Mouse (Mus musculus): ENCODE data around the gene Gm3045. TPM values are rescaled to one million over a fixed set of nuclear protein-coding genes. Genes with fewer than 3 reads are reported as not detected.

Gene Gm3045
- total RNA-seq (2014; rRNA removed) (not detected in 2 replicates), polyA plus RNA-seq (2015; fragmentation: Nextera tagmentation; extraction: Ambion mirVana) (not detected in 2 replicates)

DNA sequence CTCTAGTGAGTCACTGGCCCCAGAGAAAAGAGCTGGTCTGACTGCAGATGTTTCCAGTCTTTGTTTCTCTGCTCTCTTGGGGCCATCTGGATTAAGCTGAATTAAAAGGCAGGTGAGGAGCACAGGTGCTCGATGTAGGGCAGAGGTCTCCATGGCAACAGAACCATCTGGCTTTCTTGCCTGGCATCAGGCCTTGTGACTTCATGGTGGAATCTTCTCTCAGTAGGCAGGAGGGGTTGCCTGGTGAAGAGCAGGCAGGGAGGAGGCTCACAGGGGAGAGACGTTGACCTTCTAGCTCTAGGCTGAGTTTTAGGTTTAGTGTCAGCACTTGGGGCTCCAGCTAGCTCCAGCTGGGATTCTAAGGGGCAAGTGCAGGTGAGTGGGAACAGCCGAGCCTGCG, at the start of gene Gm3045:
Gm3045 (plus strand) TSS at position 230 of the 400 bp plus-strand sequence.
- Histone ChIP-seq H3K4me1 (ENCODE audit: insufficient read depth, low read length) (peaks cover 8% of the 10 kb centered on the region; the same call in 1 of the 2 replicates), H3K4me2 (ENCODE audit: low read depth, low read length) (no peak within 1 kb of the TSS), H3K27ac (no peak within 1 kb of the TSS), H3K9ac (replicated peaks; ENCODE audit: low read length) (no peak within 1 kb of the TSS), H3K36me3 (ENCODE audit: insufficient read depth, low read length) (no peaks in the 10 kb centered on the region), H3K9me3 (ENCODE audit: low read length) (no peaks in the 10 kb centered on the region), H3K4me3 (ENCODE audit: low read length) (no peak within 1 kb of the TSS), H3K27me3 (ENCODE audit: insufficient read depth, low read length) (no peaks in the 10 kb centered on the region)
- DNase-seq (ENCODE audit: low spot score) (peak; percentile 54), ATAC-seq (no peak)
- 66% methylated on average over 4 of the region's 4 CpGs for WGBS
- TF ChIP-seq CTCF (IDR thresholded peaks at IDR 0.05; ENCODE audit: low read depth): no peak

- no peak overlapping the region for H3K27ac ChIP-seq
- H3K4me1 ChIP-seq (ENCODE audit: insufficient read depth, low read length): no peaks in the 10 kb centered on the region
- no peaks in the 10 kb centered on the region for H3K27me3 ChIP-seq (ENCODE audit: insufficient read depth, low read length)
- no peak overlapping the region for H3K9ac ChIP-seq (replicated peaks; ENCODE audit: low read length)
- no peaks in the 10 kb centered on the region for H3K36me3 ChIP-seq (ENCODE audit: insufficient read depth, low read length)
- no peak overlapping the region for H3K4me3 ChIP-seq (ENCODE audit: low read length)
- TF ChIP-seq CTCF (IDR thresholded peaks at IDR 0.05; ENCODE audit: low read depth): no peak
- DNase-seq (ENCODE audit: low spot score) (no peak), ATAC-seq (no peak)
- H3K9me3 ChIP-seq (ENCODE audit: low read length): no peaks in the 10 kb centered on the region
- H3K4me2 ChIP-seq (ENCODE audit: low read depth, low read length): no peak overlapping the region
- WGBS: 68% methylated on average over 14 of the region's 14 CpGs
Measured at GRCm38 (mm10) chr13:56380855-56381685, 45.3 kb upstream of the Gm3045 start.

GRCm38 (mm10) chr13:56383406-56383805, 43.0 kb upstream of the Gm3045 start:
- H3K4me1 ChIP-seq (ENCODE audit: insufficient read depth, low read length): no peaks in the 10 kb centered on the region
- 69% methylated on average over 3 of the region's 3 CpGs for WGBS
- H3K4me3 ChIP-seq (ENCODE audit: low read length): no peak overlapping the region
- no peaks in the 10 kb centered on the region for H3K27me3 ChIP-seq (ENCODE audit: insufficient read depth, low read length)
- ATAC-seq: no peak
- H3K27ac ChIP-seq: no peak overlapping the region
- no peaks in the 10 kb centered on the region for H3K36me3 ChIP-seq (ENCODE audit: insufficient read depth, low read length)
- no peaks in the 10 kb centered on the region for H3K9me3 ChIP-seq (ENCODE audit: low read length)
- H3K9ac ChIP-seq (replicated peaks; ENCODE audit: low read length): no peak overlapping the region
- no peak overlapping the region for H3K4me2 ChIP-seq (ENCODE audit: low read depth, low read length)
- no peak for DNase-seq (ENCODE audit: low spot score)
- no peak for TF ChIP-seq CTCF (IDR thresholded peaks at IDR 0.05; ENCODE audit: low read depth)

DNA sequence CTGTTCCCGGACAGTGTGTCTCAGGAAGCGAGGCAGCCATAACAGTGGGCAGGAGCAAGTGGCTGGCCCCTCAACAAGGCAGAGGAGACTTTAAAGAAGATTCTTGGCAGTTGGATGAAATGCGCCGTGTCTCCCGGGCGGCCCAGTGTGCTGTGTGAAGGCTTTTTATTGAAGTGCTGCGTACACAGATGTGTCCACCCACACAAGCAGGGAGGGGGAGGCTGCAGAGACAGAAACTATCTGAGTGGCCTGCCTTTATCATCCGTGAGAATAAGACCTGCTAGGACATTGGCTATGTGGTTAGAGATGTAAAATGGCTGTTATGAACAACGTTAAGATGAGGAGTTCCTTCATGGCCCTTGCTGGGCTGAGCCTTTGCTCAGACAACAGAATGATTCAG, 40.0 kb upstream of the Gm3045 start:
- Histone ChIP-seq H3K36me3 (ENCODE audit: insufficient read depth, low read length) (no peaks in the 10 kb centered on the region), H3K27me3 (ENCODE audit: insufficient read depth, low read length) (no peaks in the 10 kb centered on the region), H3K4me3 (ENCODE audit: low read length) (no peak overlapping the region), H3K9me3 (ENCODE audit: low read length) (no peaks in the 10 kb centered on the region), H3K4me2 (ENCODE audit: low read depth, low read length) (no peak overlapping the region), H3K4me1 (ENCODE audit: insufficient read depth, low read length) (no peaks in the 10 kb centered on the region), H3K9ac (replicated peaks; ENCODE audit: low read length) (no peak overlapping the region), H3K27ac (no peak overlapping the region)
- DNase-seq (ENCODE audit: low spot score) (no peak), ATAC-seq (no peak)
- no peak for TF ChIP-seq CTCF (IDR thresholded peaks at IDR 0.05; ENCODE audit: low read depth)
- WGBS: 50% methylated on average over 9 of the region's 9 CpGs

DNA sequence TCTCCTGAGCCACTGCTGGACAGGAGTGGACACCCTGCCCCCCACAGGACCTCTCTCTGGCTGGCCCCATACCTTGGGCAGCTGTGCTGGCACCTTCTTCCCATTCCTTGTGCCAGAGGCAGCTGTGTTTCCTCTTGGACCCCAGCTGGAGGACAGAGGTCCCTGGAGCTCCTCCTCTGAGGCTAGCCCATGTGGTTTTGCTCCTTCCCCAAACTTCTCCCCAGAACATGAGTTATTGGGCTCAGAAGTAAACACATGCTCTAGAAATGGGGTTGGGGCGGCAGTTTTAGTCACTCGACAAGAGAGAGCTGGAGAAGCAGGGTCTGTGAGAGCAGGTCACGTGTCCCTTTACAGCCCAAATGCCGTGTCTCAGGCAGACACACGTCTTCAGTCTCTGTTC, 39.0 kb upstream of the Gm3045 start:
- Histone ChIP-seq H3K4me2 (ENCODE audit: low read depth, low read length) (no peak overlapping the region), H3K36me3 (ENCODE audit: insufficient read depth, low read length) (no peaks in the 10 kb centered on the region), H3K4me1 (ENCODE audit: insufficient read depth, low read length) (no peaks in the 10 kb centered on the region), H3K27ac (no peak overlapping the region), H3K4me3 (ENCODE audit: low read length) (no peak overlapping the region), H3K27me3 (ENCODE audit: insufficient read depth, low read length) (no peaks in the 10 kb centered on the region), H3K9ac (replicated peaks; ENCODE audit: low read length) (no peak overlapping the region), H3K9me3 (ENCODE audit: low read length) (no peaks in the 10 kb centered on the region)
- DNase-seq (ENCODE audit: low spot score) (no peak), ATAC-seq (no peak)
- no peak for TF ChIP-seq CTCF (IDR thresholded peaks at IDR 0.05; ENCODE audit: low read depth)
- 85% methylated on average over 5 of the region's 5 CpGs for WGBS

DNA sequence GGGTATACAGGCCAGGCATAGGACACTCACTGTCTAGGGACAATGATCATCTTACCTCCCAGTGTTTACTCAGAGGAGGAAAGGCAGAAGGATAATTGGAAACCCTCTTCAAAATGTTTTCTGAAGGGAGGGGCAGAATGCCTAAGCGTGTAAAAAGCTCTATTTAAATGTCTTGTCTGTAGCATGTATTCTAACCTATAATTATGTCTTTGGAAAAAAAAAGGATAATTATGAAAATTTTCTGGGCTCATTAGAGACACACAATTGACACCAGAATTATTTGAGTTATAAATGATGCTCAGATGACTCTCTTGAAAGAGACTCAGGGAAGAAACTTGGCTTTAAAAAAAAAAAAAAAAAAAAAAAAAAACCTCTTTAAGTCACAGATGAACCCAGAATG, 38.4 kb upstream of the Gm3045 start:
- ATAC-seq: no peak
- Histone ChIP-seq H3K9me3 (ENCODE audit: low read length) (no peaks in the 10 kb centered on the region), H3K36me3 (ENCODE audit: insufficient read depth, low read length) (no peaks in the 10 kb centered on the region), H3K4me3 (ENCODE audit: low read length) (no peak overlapping the region), H3K27ac (no peak overlapping the region), H3K9ac (replicated peaks; ENCODE audit: low read length) (no peak overlapping the region), H3K4me2 (ENCODE audit: low read depth, low read length) (no peak overlapping the region), H3K27me3 (ENCODE audit: insufficient read depth, low read length) (no peaks in the 10 kb centered on the region), H3K4me1 (ENCODE audit: insufficient read depth, low read length) (no peaks in the 10 kb centered on the region)
- WGBS: 79% methylated on average over 1 of the region's 1 CpGs
- DNase-seq (ENCODE audit: low spot score): no peak
- TF ChIP-seq CTCF (IDR thresholded peaks at IDR 0.05; ENCODE audit: low read depth): no peak

- Histone ChIP-seq H3K4me3 (ENCODE audit: low read length) (no peak overlapping the region), H3K36me3 (ENCODE audit: insufficient read depth, low read length) (no peaks in the 10 kb centered on the region), H3K9me3 (ENCODE audit: low read length) (no peaks in the 10 kb centered on the region), H3K27ac (no peak overlapping the region), H3K4me2 (ENCODE audit: low read depth, low read length) (no peak overlapping the region), H3K4me1 (ENCODE audit: insufficient read depth, low read length) (peaks cover 5% of the 10 kb centered on the region; the same call in 1 of the 2 replicates), H3K27me3 (ENCODE audit: insufficient read depth, low read length) (no peaks in the 10 kb centered on the region), H3K9ac (replicated peaks; ENCODE audit: low read length) (no peak overlapping the region)
- ATAC-seq (peak; percentile 62; the same call in 1 of the 2 replicates), DNase-seq (ENCODE audit: low spot score) (peak; percentile 39)
- TF ChIP-seq CTCF (IDR thresholded peaks at IDR 0.05; ENCODE audit: low read depth): no peak
- WGBS: 53% methylated on average over 5 of the region's 5 CpGs
Measured at GRCm38 (mm10) chr13:56397572-56397971, 28.8 kb upstream of the Gm3045 start.

All from hindbrain, postnatal 0 days (tissue).